Mouse (Mus musculus) ovary, postnatal 10 days (tissue): ENCODE measurements around the gene Gucy1b2.

Source experiments
- DNase-seq: peaks from one replicate; pipeline ENCODE4 v3.0.0; 2022; ENCODE audit warnings: low spot score

The Gucy1b2 gene

DNA sequence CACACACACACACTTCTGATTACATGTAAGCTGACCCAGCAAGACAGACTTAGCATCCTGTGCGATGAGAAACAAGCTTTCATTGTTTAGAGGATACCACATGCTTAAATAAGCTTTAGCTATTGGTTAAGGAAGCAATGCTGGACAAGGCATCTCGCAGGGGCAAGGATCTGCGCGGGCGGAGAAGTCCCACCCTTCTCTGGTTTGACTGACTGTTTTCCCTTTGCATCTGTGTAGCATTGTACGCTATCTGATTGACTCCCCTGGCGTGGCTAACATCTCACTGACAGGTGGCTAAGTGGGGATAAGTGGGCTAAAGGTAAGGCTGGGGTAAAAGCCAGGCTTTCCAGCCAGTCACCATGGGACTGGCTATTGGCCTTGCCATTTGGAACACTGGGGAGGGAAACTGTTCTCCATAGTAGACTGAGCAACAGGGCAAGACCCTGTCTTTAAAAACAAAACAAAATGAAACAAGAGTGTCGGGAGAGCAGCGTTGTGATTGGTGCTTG is at the start of gene Gucy1b2:
Gene Gucy1b2 (minus strand): TSS at position 51 of the 509 bp plus-strand sequence.
- DNase-seq: no peak

- DNase-seq: no peak
Observed at GRCm38 (mm10) chr14:62497391-62497790, 41.3 kb upstream of the Gucy1b2 start.

DNA sequence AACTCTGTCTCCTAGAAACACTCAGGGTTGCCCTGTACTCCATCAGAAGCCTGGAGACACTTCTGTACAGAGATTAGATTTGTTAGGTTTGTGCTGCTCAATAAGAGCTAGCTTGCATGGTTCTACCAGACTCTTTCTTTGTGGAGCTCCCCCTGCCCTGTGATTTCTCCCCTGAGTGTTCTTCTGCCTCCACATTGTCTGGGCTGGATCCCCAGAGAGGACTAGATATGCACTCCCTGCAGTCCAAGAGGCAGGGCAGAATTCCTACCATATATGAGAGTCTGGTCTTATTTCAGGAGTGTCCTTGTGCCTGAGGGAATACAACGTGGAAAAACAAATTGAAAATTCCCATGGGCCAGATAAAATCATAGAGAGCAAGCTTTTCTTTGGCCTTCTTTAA is 40.4 kb upstream of the Gucy1b2 start:
- no peak for DNase-seq

- no peak for DNase-seq
Observed at GRCm38 (mm10) chr14:62493456-62493855, 37.4 kb upstream of the Gucy1b2 start.

- peak; percentile 24 for DNase-seq
Observed at GRCm38 (mm10) chr14:62492196-62492850, 36.2 kb upstream of the Gucy1b2 start.

DNA sequence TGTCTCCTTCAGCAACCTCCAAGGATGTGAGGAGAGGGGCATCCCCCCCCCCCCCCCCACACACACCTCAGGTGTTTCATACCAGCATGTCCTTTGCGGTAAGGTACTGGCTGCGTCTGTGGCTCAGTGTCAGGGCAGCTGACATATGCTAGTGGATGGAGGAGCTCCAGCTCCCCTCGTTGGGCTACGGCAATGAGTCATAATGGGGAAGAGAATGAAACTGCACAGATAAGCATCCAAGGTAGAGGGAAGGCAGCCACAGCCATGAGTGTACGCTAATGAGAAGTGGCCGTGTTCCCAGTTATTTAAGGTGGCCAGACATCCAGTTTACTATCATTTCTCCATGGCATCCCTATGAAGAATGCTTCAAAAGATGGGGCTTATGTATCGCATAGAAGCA is 32.2 kb upstream of the Gucy1b2 start:
- no peak for DNase-seq

GRCm38 (mm10) chr14:62481381-62481780 is 25.3 kb upstream of the Gucy1b2 start:
- DNase-seq: no peak

- no peak for DNase-seq
Observed at GRCm38 (mm10) chr14:62479395-62479794, 23.3 kb upstream of the Gucy1b2 start.

DNA sequence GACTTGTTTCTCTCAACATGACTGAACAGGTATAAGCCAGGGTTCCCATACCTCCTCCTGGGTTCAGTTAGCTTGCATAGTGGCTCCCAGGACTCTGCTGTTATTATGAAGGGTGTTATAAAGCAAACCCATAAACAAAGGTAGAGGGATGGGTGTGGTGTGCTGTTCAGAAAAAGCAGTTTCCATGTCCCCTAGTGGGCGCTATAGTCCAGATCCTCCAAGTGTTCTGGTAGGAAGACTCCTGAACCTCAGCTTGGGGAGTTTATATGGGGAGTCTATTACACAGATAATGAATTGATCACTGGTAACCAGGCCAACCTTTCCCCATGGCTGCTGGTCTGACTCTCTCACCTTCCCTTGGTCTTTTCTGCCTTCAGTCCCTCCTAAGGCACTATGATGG is 18.4 kb upstream of the Gucy1b2 start:
- no peak for DNase-seq

DNA sequence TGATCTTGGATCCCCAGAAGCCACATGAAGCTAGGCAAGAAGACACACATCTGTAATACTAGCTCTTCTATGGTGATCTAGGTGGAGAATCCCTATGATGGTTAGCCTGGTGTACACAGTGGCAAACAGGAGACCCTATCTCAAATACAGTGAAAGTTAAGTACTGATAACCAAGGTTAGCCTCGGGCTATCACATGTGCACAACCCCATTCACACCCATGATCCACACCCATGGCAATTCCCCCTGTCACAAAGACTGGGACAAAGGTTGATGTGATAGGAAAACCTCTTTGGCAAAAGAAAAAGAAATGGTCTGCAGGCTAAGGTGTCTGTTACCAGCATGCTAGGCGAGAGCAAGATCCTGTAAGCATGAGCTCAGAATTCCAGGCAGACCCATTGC is 16.0 kb upstream of the Gucy1b2 start:
- DNase-seq: no peak

- no peak for DNase-seq
Observed at GRCm38 (mm10) chr14:62468753-62469125, 12.7 kb upstream of the Gucy1b2 start.

GRCm38 (mm10) chr14:62468119-62468752 is 12.1 kb upstream of the Gucy1b2 start:
- DNase-seq: no peak

DNA sequence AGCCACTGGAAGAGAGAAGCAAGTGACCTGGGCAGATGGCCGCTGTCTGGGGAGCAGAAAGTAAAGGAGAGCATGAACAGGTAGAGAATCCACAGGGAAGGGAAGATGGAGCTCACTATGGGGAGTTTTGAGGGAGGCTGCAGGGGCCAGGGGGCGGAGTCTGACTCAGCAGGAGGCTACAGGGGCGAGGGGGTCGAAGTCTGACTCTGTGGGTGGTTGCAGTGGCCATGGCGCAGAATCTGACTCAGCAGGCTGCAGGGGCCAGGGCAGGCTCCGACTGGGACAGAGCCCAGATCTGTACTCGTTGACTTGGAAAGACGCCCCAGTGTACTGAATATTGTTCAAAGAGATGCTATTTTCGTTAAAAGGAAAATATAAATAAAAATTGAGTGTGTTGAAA is 8.9 kb upstream of the Gucy1b2 start:
- DNase-seq: no peak

- DNase-seq: no peak
Observed at GRCm38 (mm10) chr14:62459541-62459940, 3.5 kb upstream of the Gucy1b2 start.

DNA sequence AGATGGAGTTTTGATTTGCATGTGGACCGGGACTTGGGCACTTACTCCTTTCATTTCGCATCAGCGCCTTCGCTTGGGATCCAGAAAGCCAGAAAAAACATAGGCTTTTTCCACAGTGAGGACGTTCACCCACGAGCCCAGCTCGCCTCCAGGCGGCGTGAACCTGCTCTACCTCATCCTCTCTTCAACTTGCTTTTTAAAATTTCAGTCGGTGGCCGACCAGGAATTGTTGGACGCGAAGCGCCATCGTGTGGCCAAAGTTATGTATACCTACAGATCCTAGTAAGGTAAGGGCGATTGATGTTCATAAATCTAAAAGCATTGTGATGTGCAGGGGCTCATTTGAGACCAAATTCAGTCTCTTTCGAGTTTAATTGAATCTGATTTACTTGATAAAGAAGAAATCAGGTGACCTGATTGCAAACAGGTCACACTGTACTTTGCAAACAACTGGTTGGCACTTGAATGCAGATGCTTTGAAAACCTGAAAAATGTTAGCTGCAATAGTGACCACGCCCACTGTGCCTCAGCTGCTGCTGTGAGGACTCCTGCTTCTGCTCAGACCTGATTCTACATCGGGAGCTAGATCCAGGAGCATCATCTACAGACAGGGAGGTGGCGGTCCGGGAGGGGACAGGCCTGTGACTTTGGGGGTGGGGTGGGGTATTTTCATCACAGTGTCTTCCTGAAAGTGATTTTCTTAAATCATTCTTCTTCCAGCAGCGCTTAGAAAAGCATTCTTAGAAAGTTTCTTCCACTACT is 1.5 kb upstream of the Gucy1b2 start:
- DNase-seq: peak; percentile 60

DNA sequence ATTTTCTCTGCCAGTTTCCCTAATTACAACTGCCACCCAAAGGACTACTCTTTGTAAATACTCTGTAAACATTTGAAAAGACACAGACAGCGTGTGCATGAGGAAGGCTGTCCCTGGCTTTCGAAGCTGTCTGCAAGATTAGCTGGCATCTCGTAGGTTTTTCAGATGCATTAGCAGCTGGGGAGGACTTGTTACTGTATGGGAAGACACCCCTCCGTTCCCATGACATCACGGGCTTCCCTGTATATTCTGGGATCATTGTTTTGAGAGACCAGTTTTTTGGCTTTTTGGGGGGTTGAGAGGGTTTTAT is 564 bp downstream of the Gucy1b2 start:
- DNase-seq: no peak

GRCm38 (mm10) chr14:62454760-62455569 is 1.1 kb downstream of the Gucy1b2 start:
- no peak for DNase-seq

- no peak for DNase-seq
Observed at GRCm38 (mm10) chr14:62454136-62454535, 2.0 kb downstream of the Gucy1b2 start.

- DNase-seq: no peak
Observed at GRCm38 (mm10) chr14:62453276-62453675, 2.8 kb downstream of the Gucy1b2 start.

DNA sequence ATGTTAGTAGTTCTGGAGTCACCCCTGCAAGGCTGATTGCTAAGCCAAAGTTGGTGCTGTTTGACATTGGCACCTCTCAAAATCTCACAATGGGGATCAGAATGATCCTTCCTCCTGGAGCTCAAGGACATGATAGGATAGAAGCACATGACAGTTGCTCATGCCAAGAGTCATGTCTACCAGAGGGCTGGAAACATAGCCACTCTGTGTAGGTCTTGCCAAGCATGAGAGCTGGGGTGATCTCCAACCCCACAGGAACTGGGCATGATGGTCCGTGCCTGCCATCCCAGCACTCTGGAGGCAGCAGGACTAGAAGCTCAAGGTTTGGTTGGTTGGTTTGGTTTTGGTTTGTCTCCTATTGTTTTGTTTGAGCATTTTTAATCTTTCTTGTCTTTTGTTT is 5.4 kb downstream of the Gucy1b2 start:
- DNase-seq: no peak

- DNase-seq: no peak
Observed at GRCm38 (mm10) chr14:62447214-62447548, 8.9 kb downstream of the Gucy1b2 start.

GRCm38 (mm10) chr14:62446385-62447213 is 9.5 kb downstream of the Gucy1b2 start:
- no peak for DNase-seq
